Mouse (Mus musculus) thymus, adult 2 months (tissue): Measurements from ENCODE around the gene Scamp3.

ENCODE experiments used
- CTCF ChIP-seq: fragments of 200-500 bp; IDR thresholded peaks from 2 replicates; pipeline ENCODE4 v1.5.1; 2012; ENCODE audit warnings: mild to moderate bottlenecking, control low read depth, low read length, moderate library complexity, borderline replicate concordance; ENCODE audit not compliant: control insufficient read depth, poor library complexity, insufficient read depth; ENCODE audit errors: extremely low read depth
- POLR2A ChIP-seq: fragments of 200-500 bp; IDR thresholded peaks from 2 replicates; pipeline ENCODE4 v1.6.1; 2012; ENCODE audit warnings: mild to moderate bottlenecking, low read length, control low read depth, moderate library complexity; ENCODE audit not compliant: control insufficient read depth, poor library complexity, insufficient read depth; ENCODE audit errors: extremely low read depth

- TF ChIP-seq POLR2A, result no peak
- no peak for TF ChIP-seq CTCF
Observed at GRCm38 (mm10) chr3:89206079-89206478, 28.8 kb downstream of the Scamp3 start.
